Mouse (Mus musculus) CH12.LX (cell line): ENCODE results near the gene Uqcr10. TPM values are rescaled to one million over a fixed set of nuclear protein-coding genes. Genes with fewer than 3 reads are reported as not detected.
A peak's percentile ranks its signal among the peaks of the same experiment; 100 is the strongest.

ENCODE experiments used
- DNase-seq: peaks from one replicate; pipeline ENCODE4 v3.0.0-alpha.2; 2013; ENCODE audit errors: extremely low read depth
- H3K27ac ChIP-seq: 2 replicates; pipeline ENCODE4 v1.5.1; 2012; ENCODE audit warnings: low read depth, mild to moderate bottlenecking, control low read depth, moderate library complexity; ENCODE audit not compliant: insufficient read depth
- H3K27me3 ChIP-seq: replicated peaks from 2 replicates; pipeline ENCODE3; 2012; ENCODE audit warnings: inconsistent platforms
- H3K36me3 ChIP-seq, 2 experiments: replicated peaks in 1 of 2; 2 replicates each; pipeline versions ENCODE3 to v1.6.1; 2012; ENCODE audit warnings: inconsistent platforms in 1 of 2, low read length in 1 of 2, mild to moderate bottlenecking in 1 of 2, mixed read lengths in 1 of 2, moderate library complexity in 1 of 2; ENCODE audit not compliant: control insufficient read depth in 1 of 2, insufficient read depth in 1 of 2
- H3K4me1 ChIP-seq, 2 experiments: 2 replicates each; pipeline ENCODE4 v1.6.1; 2012; ENCODE audit warnings: inconsistent platforms in 1 of 2, moderate library complexity in 1 of 2; ENCODE audit not compliant: insufficient read depth in 2 of 2, control insufficient read depth in 1 of 2
- H3K4me2 ChIP-seq: 2 replicates; pipeline ENCODE4 v1.6.1; 2012; ENCODE audit warnings: low read depth, mild to moderate bottlenecking, control low read depth; ENCODE audit not compliant: poor library complexity, insufficient read depth, severe bottlenecking
- H3K4me3 ChIP-seq, 3 experiments: fragments of 150-350 bp in 1 of 3; sonication (generic) in 1 of 3; replicated peaks in 1 of 3; 2 replicates each; pipeline versions ENCODE3 to v1.5.1; 2011 to 2012; ENCODE audit warnings: low read depth in 2 of 3, low read length in 2 of 3, mild to moderate bottlenecking in 2 of 3, moderate library complexity in 2 of 3, control low read depth in 1 of 3, improper control_type of control experiment in 1 of 3, inconsistent platforms in 1 of 3, mixed read lengths in 1 of 3; ENCODE audit not compliant: poor library complexity in 1 of 3
- H3K79me2 ChIP-seq: replicated peaks from 2 replicates; pipeline ENCODE4 v1.6.1; 2012; ENCODE audit warnings: mild to moderate bottlenecking, moderate library complexity; ENCODE audit not compliant: control insufficient read depth, poor library complexity, insufficient read depth, severe bottlenecking; ENCODE audit errors: extremely low read depth
- H3K9ac ChIP-seq: 2 replicates; pipeline ENCODE4 v1.6.1; 2012; ENCODE audit warnings: low read depth, mild to moderate bottlenecking, control low read depth, moderate library complexity; ENCODE audit not compliant: insufficient read depth
- H3K9me3 ChIP-seq: replicated peaks from 2 replicates; pipeline ENCODE3; 2012; ENCODE audit warnings: low read length, inconsistent platforms, mixed read lengths
- BHLHE40 ChIP-seq: IDR thresholded peaks from 2 replicates; pipeline ENCODE4 v1.6.1; 2011; ENCODE audit warnings: mild to moderate bottlenecking, low read depth, low read length, improper control_type of control experiment
- CHD1 ChIP-seq: IDR thresholded peaks from 2 replicates; pipeline ENCODE4 v1.6.1; 2012; ENCODE audit warnings: low read depth, low read length, improper control_type of control experiment, inconsistent platforms
- CHD2 ChIP-seq: IDR thresholded peaks from 2 replicates; pipeline ENCODE4 v1.6.1; 2011; ENCODE audit warnings: low read length, improper control_type of control experiment
- CTCF ChIP-seq, 2 experiments: IDR thresholded peaks in 1 of 2; conservative IDR thresholded peaks in 1 of 2; 2 replicates each; pipeline ENCODE4 v1.5.1; 2011 to 2012; ENCODE audit warnings: low read depth in 2 of 2, low read length in 2 of 2, improper control_type of control experiment in 1 of 2, inconsistent platforms in 1 of 2, mild to moderate bottlenecking in 1 of 2, moderate library complexity in 1 of 2
- E2F4 ChIP-seq: IDR thresholded peaks from 2 replicates; pipeline ENCODE4 v1.6.1; 2011; ENCODE audit warnings: low read depth, low read length, improper control_type of control experiment; ENCODE audit not compliant: insufficient replicate concordance
- ELF1 ChIP-seq: IDR thresholded peaks from 2 replicates; pipeline ENCODE4 v1.6.1; 2014; ENCODE audit warnings: low read depth, mild to moderate bottlenecking, inconsistent platforms, low read length, improper control_type of control experiment
- ETS1 ChIP-seq: conservative IDR thresholded peaks from 2 replicates; pipeline ENCODE4 v1.6.1; 2012; ENCODE audit warnings: low read depth, mild to moderate bottlenecking, inconsistent platforms, low read length, improper control_type of control experiment, moderate library complexity
- HCFC1 ChIP-seq: IDR thresholded peaks from 2 replicates; pipeline ENCODE4 v1.6.1; 2012; ENCODE audit warnings: low read depth, mild to moderate bottlenecking, inconsistent platforms, low read length, improper control_type of control experiment
- JUN ChIP-seq: IDR thresholded peaks from 2 replicates; pipeline ENCODE4 v1.6.1; 2011; ENCODE audit warnings: low read depth, mild to moderate bottlenecking, low read length, improper control_type of control experiment, moderate library complexity; ENCODE audit not compliant: insufficient read depth
- JUND ChIP-seq: conservative IDR thresholded peaks from 2 replicates; pipeline ENCODE4 v1.6.1; 2011; ENCODE audit warnings: low read depth, low read length, improper control_type of control experiment
- KAT2A ChIP-seq: IDR thresholded peaks from 2 replicates; pipeline ENCODE4 v1.6.1; 2012; ENCODE audit warnings: low read length, improper control_type of control experiment, inconsistent platforms; ENCODE audit not compliant: insufficient replicate concordance
- MXI1 ChIP-seq: IDR thresholded peaks from 2 replicates; pipeline ENCODE4 v1.6.1; 2011; ENCODE audit warnings: mild to moderate bottlenecking, low read depth, low read length, improper control_type of control experiment
- POLR2A ChIP-seq: IDR thresholded peaks from 2 replicates; pipeline ENCODE4 v1.6.1; 2011; ENCODE audit warnings: low read depth, mild to moderate bottlenecking, improper control_type of control experiment, low read length
- ZKSCAN1 ChIP-seq: IDR thresholded peaks from 2 replicates; pipeline ENCODE4 v1.6.1; 2012; ENCODE audit warnings: low read depth, inconsistent platforms, low read length, improper control_type of control experiment, borderline replicate concordance
- ZMIZ1 ChIP-seq: IDR thresholded peaks from 2 replicates; pipeline ENCODE4 v1.6.1; 2012; ENCODE audit warnings: low read depth, mild to moderate bottlenecking, inconsistent platforms, low read length, improper control_type of control experiment
- dilution Hi-C: fragments of 300-500 bp; cut with MboI; formaldehyde crosslinking; loops from 2 replicates; pipeline ENCODE4 v1.14.3; 2020; ENCODE audit warnings: low sequenced_read_pairs; ENCODE audit not compliant: extremely low pct_unique_long_range_greater_than_20kb, extremely low pct_ligation_motif_present
- in situ Hi-C: fragments of 300-500 bp; cut with MboI; formaldehyde crosslinking; loops from 3 replicates; pipeline ENCODE4 v1.14.3; 2019; ENCODE audit warnings: low sequenced_read_pairs, low pct_ligation_motif_present, low pct_unique_long_range_greater_than_20kb, mixed read lengths
- polyA plus RNA-seq: library from polyadenylated mRNA; unstranded; fragments of >175 nt; gene quantifications from 2 replicates; pipeline ENCODE4 v1.2.1, GENCODE M21; 2012; ENCODE audit warnings: low read depth; ENCODE audit not compliant: insufficient read length
- total RNA-seq, 2 experiments: library from RNA; depleted of rRNA; stranded (reverse); fragments of 300-350 nt in 1 of 2; fragments of >200 nt in 1 of 2; gene quantifications; 2 replicates each; pipeline ENCODE4 v1.2.3; 2012 to 2014

Uqcr10 gene
- total and polyA plus RNA-seq, 3 experiments: 740 to 1,522 (median 1,007) TPM

DNA sequence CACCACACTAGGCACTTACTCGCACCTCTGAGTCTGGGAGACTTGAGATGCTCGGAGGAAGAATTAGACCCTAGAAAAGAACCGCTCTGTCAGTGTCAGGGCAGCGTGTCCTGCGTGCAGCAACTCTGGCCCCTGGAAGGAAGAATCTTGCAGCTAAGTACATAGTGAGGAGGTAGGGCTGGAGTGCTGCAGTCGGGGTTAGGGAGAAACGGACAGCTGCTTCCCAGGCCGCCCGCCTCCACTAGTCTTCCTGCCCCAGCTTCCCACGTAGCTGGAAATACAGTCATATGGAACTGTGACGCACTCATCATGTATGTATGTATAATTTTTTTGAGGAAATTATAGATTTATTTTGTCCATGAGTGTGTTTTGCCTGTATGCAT is 41.7 kb downstream of the Uqcr10 start:
- dilution Hi-C loops: no loop called here
- TF ChIP-seq HCFC1 (no peak), CTCF (conservative IDR thresholded peaks at IDR 0.05 in 1 of 2, IDR thresholded peaks at IDR 0.05 in 1 of 2; ENCODE audit: low read depth in 2 of 2, low read length in 2 of 2) (no peak), JUN (no peak), KAT2A (no peak), CHD1 (no peak), BHLHE40 (no peak), CHD2 (no peak), ETS1 (no peak), ELF1 (no peak)
- Histone ChIP-seq H3K79me2 (no peaks in the 10 kb centered on the region), H3K27me3 (no peaks in the 10 kb centered on the region), H3K9me3 (no peaks in the 10 kb centered on the region), H3K9ac (no peak overlapping the region), H3K4me2 (no peak overlapping the region), H3K4me1 (peaks cover 3 to 29% of the 10 kb centered on the region in 2 experiments), H3K36me3 (peaks cover 36 to 53% of the 10 kb centered on the region in 2 experiments), H3K4me3 (no peak overlapping the region), H3K27ac (no peak overlapping the region)
- no peak for DNase-seq
- in situ Hi-C loops: no loop called here

DNA sequence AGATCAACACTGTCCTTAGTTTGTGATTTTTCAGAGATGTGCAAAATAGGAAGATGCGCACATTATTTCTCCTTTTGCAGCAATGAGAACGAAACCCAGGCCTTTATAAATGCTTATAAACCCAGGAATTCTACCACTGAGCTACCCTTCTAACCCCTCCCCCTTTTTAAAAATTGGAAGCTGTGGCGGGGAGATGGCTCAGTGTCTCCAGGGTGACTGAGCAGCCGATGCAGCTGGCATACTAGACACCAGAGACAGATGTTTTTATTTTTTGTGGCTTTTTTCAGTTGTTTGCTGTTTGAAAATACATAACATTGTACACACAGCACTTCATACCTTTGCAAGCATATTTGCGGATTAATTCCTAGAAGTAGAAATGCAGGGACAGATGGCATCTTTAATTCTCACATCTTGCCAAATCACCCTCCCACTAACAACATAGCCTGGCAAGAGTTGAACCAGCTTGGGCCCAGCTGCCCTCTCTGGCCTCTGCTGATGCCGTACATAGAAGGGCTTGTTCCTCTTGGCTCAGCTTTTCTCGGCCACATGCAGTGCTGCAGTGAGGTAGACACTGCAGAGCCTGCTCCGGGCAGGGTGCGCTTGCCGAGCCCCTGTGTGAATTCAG is 42.2 kb downstream of the Uqcr10 start:
- Histone ChIP-seq H3K27me3 (no peaks in the 10 kb centered on the region), H3K36me3 (peaks cover 35 to 53% of the 10 kb centered on the region in 2 experiments), H3K9ac (peak overlapping the region; percentile 12; the same call in 1 of the 2 replicates), H3K4me1 (peaks cover 3 to 29% of the 10 kb centered on the region in 2 experiments), H3K27ac (peak overlapping the region; percentile 27; the same call in 1 of the 2 replicates), H3K4me3 (no peak overlapping the region), H3K79me2 (no peaks in the 10 kb centered on the region), H3K4me2 (peak overlapping the region; percentile 62; the same call in 1 of the 2 replicates), H3K9me3 (no peaks in the 10 kb centered on the region)
- dilution Hi-C loops (no loop called here), in situ Hi-C loops (no loop called here)
- DNase-seq: peak; percentile 16
- no peak for TF ChIP-seq JUND
- TF ChIP-seq E2F4: no peak
- no peak for TF ChIP-seq MXI1
- no peak for TF ChIP-seq ZKSCAN1
- no peak for TF ChIP-seq CHD2
- no peak for TF ChIP-seq POLR2A
- no peak for TF ChIP-seq ZMIZ1
